Mouse (Mus musculus): Measurements from ENCODE around the gene Ddx19b.

GRCm38 (mm10) chr8:111055661-111056060 is 24.1 kb upstream of the Ddx19b start:
- TF ChIP-seq CTCF (IDR thresholded peaks at IDR 0.05; ENCODE audit: insufficient read depth, low read depth, low read length) (no peak), POLR2A (IDR thresholded peaks at IDR 0.05; ENCODE audit: insufficient read depth, low read depth, low read length) (no peak)
